Mouse (Mus musculus) CH12.LX (cell line): ENCODE results near the gene Pip4k2c. TPM values are rescaled to one million over a fixed set of nuclear protein-coding genes. Genes with fewer than 3 reads are reported as not detected.

Experiments
- DNase-seq: peaks from one replicate; pipeline ENCODE4 v3.0.0-alpha.2; 2013; ENCODE audit errors: extremely low read depth
- H3K27ac ChIP-seq: 2 replicates; pipeline ENCODE4 v1.5.1; 2012; ENCODE audit warnings: low read depth, mild to moderate bottlenecking, control low read depth, moderate library complexity; ENCODE audit not compliant: insufficient read depth
- H3K27me3 ChIP-seq: replicated peaks from 2 replicates; pipeline ENCODE3; 2012; ENCODE audit warnings: inconsistent platforms
- H3K36me3 ChIP-seq, 2 experiments: replicated peaks in 1 of 2; 2 replicates each; pipeline versions ENCODE3 to v1.6.1; 2012; ENCODE audit warnings: inconsistent platforms in 1 of 2, low read length in 1 of 2, mild to moderate bottlenecking in 1 of 2, mixed read lengths in 1 of 2, moderate library complexity in 1 of 2; ENCODE audit not compliant: control insufficient read depth in 1 of 2, insufficient read depth in 1 of 2
- H3K4me1 ChIP-seq, 2 experiments: 2 replicates each; pipeline ENCODE4 v1.6.1; 2012; ENCODE audit warnings: inconsistent platforms in 1 of 2, moderate library complexity in 1 of 2; ENCODE audit not compliant: insufficient read depth in 2 of 2, control insufficient read depth in 1 of 2
- H3K4me2 ChIP-seq: 2 replicates; pipeline ENCODE4 v1.6.1; 2012; ENCODE audit warnings: low read depth, mild to moderate bottlenecking, control low read depth; ENCODE audit not compliant: poor library complexity, insufficient read depth, severe bottlenecking
- H3K4me3 ChIP-seq, 3 experiments: fragments of 150-350 bp in 1 of 3; sonication (generic) in 1 of 3; replicated peaks in 1 of 3; 2 replicates each; pipeline versions ENCODE3 to v1.5.1; 2011 to 2012; ENCODE audit warnings: low read depth in 2 of 3, low read length in 2 of 3, mild to moderate bottlenecking in 2 of 3, moderate library complexity in 2 of 3, control low read depth in 1 of 3, improper control_type of control experiment in 1 of 3, inconsistent platforms in 1 of 3, mixed read lengths in 1 of 3; ENCODE audit not compliant: poor library complexity in 1 of 3
- H3K79me2 ChIP-seq: replicated peaks from 2 replicates; pipeline ENCODE4 v1.6.1; 2012; ENCODE audit warnings: mild to moderate bottlenecking, moderate library complexity; ENCODE audit not compliant: control insufficient read depth, poor library complexity, insufficient read depth, severe bottlenecking; ENCODE audit errors: extremely low read depth
- H3K9ac ChIP-seq: 2 replicates; pipeline ENCODE4 v1.6.1; 2012; ENCODE audit warnings: low read depth, mild to moderate bottlenecking, control low read depth, moderate library complexity; ENCODE audit not compliant: insufficient read depth
- H3K9me3 ChIP-seq: replicated peaks from 2 replicates; pipeline ENCODE3; 2012; ENCODE audit warnings: low read length, inconsistent platforms, mixed read lengths
- BHLHE40 ChIP-seq: IDR thresholded peaks from 2 replicates; pipeline ENCODE4 v1.6.1; 2011; ENCODE audit warnings: mild to moderate bottlenecking, low read depth, low read length, improper control_type of control experiment
- CHD1 ChIP-seq: IDR thresholded peaks from 2 replicates; pipeline ENCODE4 v1.6.1; 2012; ENCODE audit warnings: low read depth, low read length, improper control_type of control experiment, inconsistent platforms
- E2F4 ChIP-seq: IDR thresholded peaks from 2 replicates; pipeline ENCODE4 v1.6.1; 2011; ENCODE audit warnings: low read depth, low read length, improper control_type of control experiment; ENCODE audit not compliant: insufficient replicate concordance
- ELF1 ChIP-seq: IDR thresholded peaks from 2 replicates; pipeline ENCODE4 v1.6.1; 2014; ENCODE audit warnings: low read depth, mild to moderate bottlenecking, inconsistent platforms, low read length, improper control_type of control experiment
- ETS1 ChIP-seq: conservative IDR thresholded peaks from 2 replicates; pipeline ENCODE4 v1.6.1; 2012; ENCODE audit warnings: low read depth, mild to moderate bottlenecking, inconsistent platforms, low read length, improper control_type of control experiment, moderate library complexity
- HCFC1 ChIP-seq: IDR thresholded peaks from 2 replicates; pipeline ENCODE4 v1.6.1; 2012; ENCODE audit warnings: low read depth, mild to moderate bottlenecking, inconsistent platforms, low read length, improper control_type of control experiment
- IRF4 ChIP-seq: IDR thresholded peaks from 2 replicates; pipeline ENCODE4 v1.6.1; 2014; ENCODE audit warnings: low read depth, mild to moderate bottlenecking, inconsistent platforms, low read length, improper control_type of control experiment
- MAX ChIP-seq: IDR thresholded peaks from 2 replicates; pipeline ENCODE4 v1.6.1; 2011; ENCODE audit warnings: low read length, improper control_type of control experiment
- MXI1 ChIP-seq: IDR thresholded peaks from 2 replicates; pipeline ENCODE4 v1.6.1; 2011; ENCODE audit warnings: mild to moderate bottlenecking, low read depth, low read length, improper control_type of control experiment
- NELFE ChIP-seq: IDR thresholded peaks from 2 replicates; pipeline ENCODE4 v1.6.1; 2011; ENCODE audit warnings: low read depth, low read length, improper control_type of control experiment
- NRF1 ChIP-seq: IDR thresholded peaks from 2 replicates; pipeline ENCODE4 v1.6.1; 2014; ENCODE audit warnings: low read depth, mild to moderate bottlenecking, inconsistent platforms, low read length, improper control_type of control experiment, moderate library complexity
- POLR2A ChIP-seq: IDR thresholded peaks from 2 replicates; pipeline ENCODE4 v1.6.1; 2011; ENCODE audit warnings: low read depth, mild to moderate bottlenecking, improper control_type of control experiment, low read length
- RCOR1 ChIP-seq: conservative IDR thresholded peaks from 2 replicates; pipeline ENCODE4 v1.6.1; 2012; ENCODE audit warnings: low read depth, mild to moderate bottlenecking, inconsistent platforms, low read length, improper control_type of control experiment
- SIN3A ChIP-seq: IDR thresholded peaks from 2 replicates; pipeline ENCODE4 v1.6.1; 2012; ENCODE audit warnings: low read length, improper control_type of control experiment, inconsistent platforms
- TBP ChIP-seq: conservative IDR thresholded peaks from 2 replicates; pipeline ENCODE4 v1.6.1; 2011; ENCODE audit warnings: low read depth, low read length, improper control_type of control experiment
- TCF12 ChIP-seq: IDR thresholded peaks from 2 replicates; pipeline ENCODE4 v1.6.1; 2014; ENCODE audit warnings: low read depth, mild to moderate bottlenecking, inconsistent platforms, low read length, improper control_type of control experiment
- UBTF ChIP-seq: IDR thresholded peaks from 2 replicates; pipeline ENCODE4 v1.6.1; 2012; ENCODE audit warnings: low read depth, mild to moderate bottlenecking, inconsistent platforms, low read length, improper control_type of control experiment, moderate library complexity
- USF1 ChIP-seq: IDR thresholded peaks from 2 replicates; pipeline ENCODE4 v1.6.1; 2014; ENCODE audit warnings: low read depth, mild to moderate bottlenecking, inconsistent platforms, low read length, improper control_type of control experiment
- ZC3H11A ChIP-seq: IDR thresholded peaks from 2 replicates; pipeline ENCODE4 v1.6.1; 2012; ENCODE audit warnings: low read depth, mild to moderate bottlenecking, inconsistent platforms, low read length, improper control_type of control experiment
- ZMIZ1 ChIP-seq: IDR thresholded peaks from 2 replicates; pipeline ENCODE4 v1.6.1; 2012; ENCODE audit warnings: low read depth, mild to moderate bottlenecking, inconsistent platforms, low read length, improper control_type of control experiment
- dilution Hi-C: fragments of 300-500 bp; cut with MboI; formaldehyde crosslinking; loops from 2 replicates; pipeline ENCODE4 v1.14.3; 2020; ENCODE audit warnings: low sequenced_read_pairs; ENCODE audit not compliant: extremely low pct_unique_long_range_greater_than_20kb, extremely low pct_ligation_motif_present
- in situ Hi-C: fragments of 300-500 bp; cut with MboI; formaldehyde crosslinking; loops from 3 replicates; pipeline ENCODE4 v1.14.3; 2019; ENCODE audit warnings: low sequenced_read_pairs, low pct_ligation_motif_present, low pct_unique_long_range_greater_than_20kb, mixed read lengths
- polyA plus RNA-seq: library from polyadenylated mRNA; unstranded; fragments of >175 nt; gene quantifications from 2 replicates; pipeline ENCODE4 v1.2.1, GENCODE M21; 2012; ENCODE audit warnings: low read depth; ENCODE audit not compliant: insufficient read length
- total RNA-seq, 2 experiments: library from RNA; depleted of rRNA; stranded (reverse); fragments of 300-350 nt in 1 of 2; fragments of >200 nt in 1 of 2; gene quantifications; 2 replicates each; pipeline ENCODE4 v1.2.3; 2012 to 2014

Pip4k2c gene
- total and polyA plus RNA-seq, 3 experiments: 13.3 to 24.7 (median 22.7) TPM

DNA sequence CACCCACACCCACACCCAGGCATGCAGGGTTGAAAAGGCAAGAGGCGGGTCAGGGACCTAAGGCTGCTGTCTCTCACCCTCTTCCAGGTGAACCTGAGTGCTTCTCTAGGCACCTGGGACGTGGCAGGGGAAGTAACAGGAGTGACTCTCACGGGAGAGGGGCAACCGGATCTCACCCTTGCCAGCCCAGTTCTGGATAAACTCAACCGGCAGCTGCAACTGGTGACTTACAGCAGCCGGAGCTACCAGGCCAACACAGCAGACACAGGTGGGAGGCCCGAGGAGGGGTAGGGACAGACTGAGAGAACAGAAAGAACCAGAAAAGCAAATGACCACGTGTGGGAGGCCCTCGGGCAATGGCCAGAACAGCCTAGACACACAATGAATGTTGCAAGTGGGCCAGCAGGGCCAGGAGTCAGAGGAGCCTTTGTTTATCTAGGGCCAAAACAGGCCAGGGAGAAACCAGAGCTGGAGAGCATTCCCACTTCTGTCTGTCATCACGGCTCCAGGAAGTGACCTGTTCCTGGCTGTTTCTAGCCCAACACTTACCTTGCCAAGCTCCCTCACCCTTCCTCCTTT lies 43.7 kb downstream of the Pip4k2c start:
- dilution Hi-C loops: no loop called here
- no peak overlapping the region for H3K27ac ChIP-seq
- peaks cover 23% of the 10 kb centered on the region for H3K9me3 ChIP-seq
- TF ChIP-seq BHLHE40 (no peak), E2F4 (no peak), ZMIZ1 (no peak), RCOR1 (no peak)
- H3K27me3 ChIP-seq: peaks cover 9% of the 10 kb centered on the region
- in situ Hi-C loops: loop anchor here (5.0 kb wide), 1 partner anchor 40 kb away; no protein-coding TSS in a partner anchor
- H3K4me1 ChIP-seq: peaks cover 10 to 21% of the 10 kb centered on the region in 2 experiments
- H3K4me3 ChIP-seq: no peak overlapping the region
- no peak overlapping the region for H3K9ac ChIP-seq
- H3K4me2 ChIP-seq: no peak overlapping the region
- DNase-seq: no peak
- H3K79me2 ChIP-seq: no peaks in the 10 kb centered on the region; the same call in 1 of the 2 replicates
- peaks cover 0 to 14% of the 10 kb centered on the region in 2 experiments for H3K36me3 ChIP-seq

DNA sequence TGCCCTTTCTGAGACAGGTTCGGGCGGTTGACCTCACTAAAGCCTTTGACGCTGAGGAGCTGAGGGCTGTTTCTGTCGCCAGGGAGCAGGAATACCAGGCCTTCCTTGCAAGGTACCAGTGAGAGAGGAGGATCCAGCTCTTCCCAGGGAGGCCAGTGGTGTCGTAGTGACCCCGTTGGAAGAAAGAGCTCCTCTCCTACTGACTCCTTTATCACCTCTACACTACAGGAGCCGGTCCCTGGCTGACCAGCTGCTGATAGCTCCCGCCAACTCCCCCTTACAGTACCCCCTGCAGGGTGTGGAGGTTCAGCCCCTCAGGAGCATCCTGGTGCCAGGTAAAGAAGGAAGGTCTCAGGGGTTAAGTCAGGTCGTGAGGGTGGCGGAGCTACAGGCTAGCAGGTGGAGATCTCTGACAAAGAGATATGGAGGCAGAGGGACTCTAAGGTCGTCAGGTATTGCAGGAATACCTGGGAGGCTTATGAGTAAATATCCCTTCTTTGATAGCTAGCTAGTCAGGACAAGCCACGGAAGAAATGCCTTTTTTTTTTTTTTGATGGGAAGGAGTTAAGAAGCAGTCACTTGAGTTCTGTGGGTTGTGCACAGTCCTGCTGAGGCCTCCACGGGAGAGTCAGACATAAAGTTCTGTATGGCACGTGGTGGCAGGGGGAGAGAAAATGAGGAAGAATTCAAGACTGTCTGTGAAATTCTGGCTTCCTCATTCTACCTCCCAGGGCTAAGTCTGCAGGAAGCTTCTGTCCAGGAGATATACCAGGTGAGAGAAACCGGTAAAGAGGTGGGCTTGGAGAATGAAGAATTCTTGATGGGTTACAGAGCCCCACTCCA lies 44.4 kb downstream of the Pip4k2c start:
- peaks cover 8% of the 10 kb centered on the region for H3K27me3 ChIP-seq
- H3K9me3 ChIP-seq: peaks cover 23% of the 10 kb centered on the region
- in situ Hi-C loops (loop anchor here (5.0 kb wide), 1 partner anchor 40 kb away; no protein-coding TSS in a partner anchor), dilution Hi-C loops (no loop called here)
- peaks cover 0 to 11% of the 10 kb centered on the region in 2 experiments for H3K36me3 ChIP-seq
- peak overlapping the region; percentile 41 for H3K4me2 ChIP-seq
- TF ChIP-seq SIN3A: no peak
- TF ChIP-seq RCOR1: no peak
- no peak for TF ChIP-seq ZMIZ1
- 0 out of 2 replicates have a peak, but pooled peaks have one; percentile 31 for TF ChIP-seq MXI1
- no peak for TF ChIP-seq USF1
- no peak for TF ChIP-seq IRF4
- TF ChIP-seq NELFE: no peak
- no peak for TF ChIP-seq ZC3H11A
- peak overlapping the region in 1 of 3 experiments; percentile 77 for H3K4me3 ChIP-seq
- no peak overlapping the region; the same call in 1 of the 2 replicates for H3K9ac ChIP-seq
- no peak for DNase-seq
- no peaks in the 10 kb centered on the region; the same call in 1 of the 2 replicates for H3K79me2 ChIP-seq
- H3K27ac ChIP-seq: no peak overlapping the region
- H3K4me1 ChIP-seq: peaks cover 12 to 25% of the 10 kb centered on the region in 2 experiments

DNA sequence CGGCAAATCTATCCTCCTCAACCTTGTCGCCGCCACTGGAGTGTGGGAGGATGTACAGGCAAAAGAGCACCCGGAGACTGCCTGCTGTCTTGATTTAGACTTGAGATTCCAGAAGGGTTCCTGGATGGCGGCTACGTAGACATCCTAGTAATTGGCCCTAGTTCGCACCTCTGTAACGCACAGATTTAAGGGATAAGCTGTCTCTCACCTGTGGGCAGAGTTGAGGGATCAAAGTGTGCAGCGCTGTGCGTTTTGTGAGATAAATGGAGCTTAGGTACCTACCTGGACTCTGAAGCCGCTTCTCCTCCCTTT lies 45.0 kb downstream of the Pip4k2c start:
- peaks cover 23% of the 10 kb centered on the region for H3K9me3 ChIP-seq
- in situ Hi-C loops: loop anchor here (5.0 kb wide), 1 partner anchor 39 kb away; no protein-coding TSS in a partner anchor
- peaks cover 12 to 23% of the 10 kb centered on the region in 2 experiments for H3K4me1 ChIP-seq
- no peak for TF ChIP-seq MAX
- no peak for TF ChIP-seq POLR2A
- no peak for TF ChIP-seq ZC3H11A
- TF ChIP-seq NRF1: no peak
- no peak for TF ChIP-seq USF1
- TF ChIP-seq TBP: no peak
- TF ChIP-seq SIN3A: no peak
- no peak for TF ChIP-seq UBTF
- no peak for TF ChIP-seq ETS1
- no peak for TF ChIP-seq CHD1
- no peak for TF ChIP-seq MXI1
- no peak for TF ChIP-seq ELF1
- no peak for TF ChIP-seq HCFC1
- TF ChIP-seq TCF12: no peak
- TF ChIP-seq, all 38 proteins: peak for 0
- H3K4me3 ChIP-seq: peak overlapping the region in 2 of 3 experiments; percentile 51 to 77
- H3K4me2 ChIP-seq: peak overlapping the region; percentile 41
- H3K27me3 ChIP-seq: peaks cover 3% of the 10 kb centered on the region
- no peak overlapping the region; the same call in 1 of the 2 replicates for H3K9ac ChIP-seq
- DNase-seq: no peak
- no peak overlapping the region for H3K27ac ChIP-seq
- H3K79me2 ChIP-seq: no peaks in the 10 kb centered on the region; the same call in 1 of the 2 replicates
- dilution Hi-C loops: no loop called here
- H3K36me3 ChIP-seq: peaks cover 0 to 5% of the 10 kb centered on the region in 2 experiments
